Mouse (Mus musculus): ENCODE results near the gene Olfr780. TPM values are rescaled to one million over a fixed set of nuclear protein-coding genes. Genes with fewer than 3 reads are reported as not detected.
"Not testable (repeated sequence)": the region's sequence is repeated elsewhere in the genome, so short reads cannot be mapped to it uniquely, and the experiment has no call there.

Gene Olfr780
- total RNA-seq (2021) = not detected
- long read RNA-seq, experiment 1 = 0 reads
- long read RNA-seq, experiment 2 = 0 reads

DNA sequence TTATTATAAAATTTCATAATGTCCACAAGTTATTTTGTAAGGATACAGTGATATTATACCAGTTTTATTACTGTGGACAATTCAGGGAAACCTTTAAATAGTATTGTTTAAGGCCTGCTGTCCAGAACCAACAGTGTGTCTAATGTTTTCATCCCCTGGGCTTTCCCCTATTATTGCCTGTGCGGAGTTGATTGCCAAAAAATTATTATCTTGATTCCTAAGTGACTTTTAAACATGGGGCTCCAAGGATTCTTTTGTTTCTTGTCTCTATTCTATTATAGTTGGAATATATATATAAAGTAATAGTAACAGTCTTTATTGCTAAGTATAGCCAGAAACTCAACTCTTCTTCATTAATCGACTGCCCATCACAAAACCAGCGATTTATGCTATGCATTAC, at the start of gene Olfr780:
Olfr780 (plus strand) TSS at position 301 of the 400 bp plus-strand sequence.
- DNase-seq = no peak

DNA sequence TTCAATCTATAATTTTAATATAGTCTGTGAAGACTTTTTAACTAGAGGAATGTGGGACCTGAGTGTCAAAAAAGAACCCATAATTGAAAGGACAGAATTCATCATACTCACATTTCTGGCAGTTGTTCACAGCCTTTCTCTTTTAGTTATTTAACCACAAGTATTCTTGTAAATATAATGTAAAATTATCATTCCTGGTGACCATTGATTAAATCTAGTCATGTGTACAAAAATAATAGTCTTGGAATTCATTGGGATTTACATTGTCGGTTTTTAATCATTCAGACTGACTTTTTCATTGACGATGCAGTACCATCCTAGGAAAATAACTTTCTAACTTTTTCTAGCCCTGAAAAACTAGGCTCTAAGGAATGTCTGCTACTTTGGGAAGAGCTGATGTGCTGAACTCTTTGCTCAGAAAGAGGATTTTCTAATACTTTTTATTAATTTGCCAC, 46.8 kb upstream of the Olfr780 start, which contains the start of gene Olfr777:
Olfr777 (minus strand) TSS at position 405 of the 455 bp plus-strand sequence.
- DNase-seq = no peak

DNA sequence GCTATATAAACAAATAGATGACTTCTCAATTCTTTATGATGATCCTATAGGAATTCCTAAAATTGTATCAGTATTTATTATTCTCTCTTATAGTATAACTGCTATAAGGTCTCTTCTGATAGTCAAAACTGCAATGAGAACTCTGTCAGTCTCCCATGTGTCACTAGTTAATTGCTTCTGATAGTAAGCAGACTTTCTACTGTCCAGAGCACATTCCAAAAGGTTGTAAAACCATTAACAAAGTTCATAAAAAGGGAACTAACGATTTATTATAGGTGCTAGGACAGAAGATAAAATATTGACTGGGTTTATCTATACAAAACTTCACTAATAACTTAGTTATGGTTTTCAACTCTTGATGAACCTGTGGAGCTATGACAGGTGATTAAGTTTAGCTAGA, 4.9 kb upstream of the Olfr780 start:
- DNase-seq = not testable (repeated sequence)

DNA sequence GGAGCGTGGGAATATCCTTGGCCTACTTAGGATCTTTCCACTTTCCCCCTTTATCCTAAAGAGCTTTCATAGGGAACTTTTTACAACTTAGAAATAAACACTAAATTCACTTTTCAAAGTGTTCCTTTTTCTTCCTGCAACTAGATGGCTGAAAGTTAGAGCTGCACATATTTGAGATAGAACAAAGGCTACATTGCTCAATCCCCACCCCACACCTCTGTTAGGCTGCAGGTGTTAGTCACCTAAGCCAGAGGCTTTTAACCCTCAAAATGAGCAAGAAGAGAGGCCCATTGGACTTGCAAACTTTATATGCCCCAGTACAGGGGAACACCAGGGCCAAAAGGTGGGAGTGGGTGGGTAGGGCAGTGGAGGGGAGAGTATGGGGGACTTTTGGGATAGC, 4.4 kb upstream of the Olfr780 start:
- DNase-seq = not testable (repeated sequence)

DNA sequence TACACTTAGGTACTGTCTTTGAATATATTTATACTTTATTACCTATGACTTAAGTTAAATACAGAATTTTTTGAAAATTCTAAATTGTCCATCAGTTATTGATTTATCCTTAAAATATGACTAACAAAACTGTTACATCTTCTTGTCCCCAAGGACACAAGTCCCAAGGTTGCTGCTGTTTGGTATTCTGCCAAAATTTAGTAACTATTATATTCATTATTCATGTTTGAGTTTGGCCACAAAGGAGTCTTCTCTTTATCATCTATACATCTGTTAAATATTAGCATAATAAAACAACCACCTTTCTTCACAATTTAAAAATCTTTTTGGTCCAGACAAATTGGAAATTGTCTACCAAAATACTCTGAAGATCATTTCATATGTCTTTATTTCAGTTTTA, 10.6 kb downstream of the Olfr780 start, which contains the start of gene Olfr781:
Olfr781 (plus strand) TSS at position 301 of the 400 bp plus-strand sequence.
- no peak for DNase-seq

DNA sequence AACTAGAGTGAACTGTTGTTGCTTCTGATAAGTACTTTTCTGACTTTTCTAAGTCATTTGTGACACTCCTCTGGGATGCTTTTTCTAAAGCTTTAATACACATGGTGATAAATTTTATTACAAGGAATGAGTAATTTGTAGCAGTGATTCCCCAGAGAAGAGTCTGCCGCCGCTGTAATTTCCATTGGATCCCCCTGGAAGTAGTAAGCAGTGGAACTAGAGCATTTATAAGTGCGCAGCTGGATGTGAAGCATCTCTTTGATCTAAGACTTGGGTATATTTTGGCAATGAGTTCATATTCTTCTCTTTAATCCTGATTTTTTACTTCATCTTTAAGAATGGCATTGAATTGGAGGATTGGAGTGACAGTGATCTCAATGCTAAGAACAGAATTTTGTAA, 30.6 kb downstream of the Olfr780 start, which contains the start of gene Olfr782:
Olfr782 (plus strand) TSS at position 301 of the 400 bp plus-strand sequence.
- no peak for DNase-seq

DNA sequence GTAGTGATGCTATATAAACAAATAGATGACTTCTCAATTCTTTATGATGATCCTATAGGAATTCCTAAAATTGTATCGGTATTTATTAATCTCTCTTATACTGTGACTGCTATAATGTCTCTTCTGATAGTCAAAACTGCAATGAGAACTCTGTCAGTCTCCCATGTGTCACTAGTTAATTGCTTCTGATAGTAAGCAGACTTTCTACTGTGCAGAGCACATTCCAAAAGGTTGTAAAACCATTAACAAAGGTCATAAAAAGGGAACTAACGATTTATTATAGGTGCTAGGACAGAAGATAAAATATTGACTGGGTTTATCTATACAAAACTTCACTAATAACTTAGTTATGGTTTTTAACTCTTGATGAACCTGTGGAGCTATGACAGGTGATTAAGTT, 34.6 kb downstream of the Olfr780 start:
- DNase-seq = not testable (repeated sequence)

DNA sequence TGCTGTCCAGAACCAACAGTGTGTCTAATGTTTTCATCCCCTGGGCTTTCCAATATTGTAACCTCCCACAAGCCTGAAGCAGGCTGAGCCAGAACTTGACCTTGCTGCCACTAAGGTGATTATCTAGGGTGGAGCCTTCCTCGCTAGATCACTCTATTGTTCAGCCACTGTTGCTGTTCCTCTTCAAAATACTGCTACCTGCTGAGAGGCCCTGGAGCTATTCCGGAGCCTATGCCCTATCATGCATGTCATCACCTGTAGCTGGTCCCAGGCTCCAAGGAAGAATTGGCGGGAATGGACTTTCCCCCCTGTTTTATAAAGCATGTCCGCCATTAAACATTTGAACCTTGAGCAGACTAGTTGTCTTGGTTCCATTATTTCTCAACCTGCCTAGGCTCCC, 38.6 kb downstream of the Olfr780 start:
- not testable (repeated sequence) for DNase-seq

DNA sequence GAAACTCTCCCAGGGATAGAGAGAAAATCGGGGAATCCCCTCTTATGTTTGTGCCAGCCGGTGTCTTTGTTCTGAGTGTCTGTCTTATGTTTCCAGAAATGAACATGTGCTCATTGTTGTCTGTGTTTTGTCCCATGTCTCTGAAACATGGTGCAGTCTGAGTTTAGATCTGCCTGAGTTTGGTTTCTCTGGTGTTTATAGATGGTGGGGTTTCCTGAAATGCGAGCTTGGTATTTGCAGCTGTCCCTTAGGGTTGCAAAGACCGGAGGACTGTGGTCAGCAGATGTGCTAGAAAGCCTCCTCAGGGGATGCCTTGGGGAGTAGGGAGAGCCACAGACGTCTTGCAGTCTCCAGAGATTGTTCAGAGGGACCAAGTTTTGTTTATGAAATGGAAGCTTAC, 39.4 kb downstream of the Olfr780 start:
- DNase-seq = no peak

Other genes with a start within 250 kb of the Olfr780 start
- gene Olfr766-ps1, start 249.1 kb upstream of the Olfr780 start, total RNA-seq (2021) = not detected
- not detected for gene Olfr767, start 235.2 kb upstream of the Olfr780 start, total RNA-seq (2021)
- gene Olfr768, start 218.7 kb upstream of the Olfr780 start, total RNA-seq (2021) = not detected
- not detected for gene Olfr769, start 200.3 kb upstream of the Olfr780 start, total RNA-seq (2021)
- not detected for gene Olfr770, start 179.1 kb upstream of the Olfr780 start, total RNA-seq (2021)
- not detected for gene Olfr771, start 153.4 kb upstream of the Olfr780 start, total RNA-seq (2021)
- gene Olfr772, start 140.2 kb upstream of the Olfr780 start, total RNA-seq (2021) = not detected
- not detected for gene Olfr773, start 130.7 kb upstream of the Olfr780 start, total RNA-seq (2021)
- not detected for gene Olfr774, start 81.9 kb upstream of the Olfr780 start, total RNA-seq (2021)
- gene Olfr775, start 69.7 kb upstream of the Olfr780 start, total RNA-seq (2021) = not detected
- not detected for gene Olfr776, start 59.0 kb upstream of the Olfr780 start, total RNA-seq (2021)
- gene Olfr777, start 46.6 kb upstream of the Olfr780 start, total RNA-seq (2021) = not detected
- gene Olfr781, start 10.7 kb downstream of the Olfr780 start, total RNA-seq (2021) = not detected
- gene Olfr782, start 30.7 kb downstream of the Olfr780 start, total RNA-seq (2021) = not detected
- not detected for gene Olfr784, start 66.0 kb downstream of the Olfr780 start, total RNA-seq (2021)
- not detected for gene Olfr785, start 87.3 kb downstream of the Olfr780 start, total RNA-seq (2021)
- not detected for gene Olfr786, start 109.2 kb downstream of the Olfr780 start, total RNA-seq (2021)
- not detected for gene Olfr787, start 143.7 kb downstream of the Olfr780 start, total RNA-seq (2021)
- not detected for gene Olfr788, start 152.9 kb downstream of the Olfr780 start, total RNA-seq (2021)
- gene Olfr789, start 166.6 kb downstream of the Olfr780 start, total RNA-seq (2021) = not detected
- not detected for gene Olfr790, start 180.4 kb downstream of the Olfr780 start, total RNA-seq (2021)
- gene Olfr791, start 203.7 kb downstream of the Olfr780 start, total RNA-seq (2021) = not detected
- not detected for gene Olfr792, start 221.0 kb downstream of the Olfr780 start, total RNA-seq (2021)
- gene Olfr794, start 249.5 kb downstream of the Olfr780 start, total RNA-seq (2021) = not detected

Data from gastrocnemius, postnatal 10 days (tissue).